Mouse (Mus musculus) natural killer cell, adult 2 months (primary cell): ENCODE data around the gene Sprtn.

Experiments
- DNase-seq, 2 experiments: peaks; one replicate each; pipeline ENCODE4 v3.0.0; 2022; ENCODE audit warnings: low spot score in 2 of 2

Gene Sprtn

DNA sequence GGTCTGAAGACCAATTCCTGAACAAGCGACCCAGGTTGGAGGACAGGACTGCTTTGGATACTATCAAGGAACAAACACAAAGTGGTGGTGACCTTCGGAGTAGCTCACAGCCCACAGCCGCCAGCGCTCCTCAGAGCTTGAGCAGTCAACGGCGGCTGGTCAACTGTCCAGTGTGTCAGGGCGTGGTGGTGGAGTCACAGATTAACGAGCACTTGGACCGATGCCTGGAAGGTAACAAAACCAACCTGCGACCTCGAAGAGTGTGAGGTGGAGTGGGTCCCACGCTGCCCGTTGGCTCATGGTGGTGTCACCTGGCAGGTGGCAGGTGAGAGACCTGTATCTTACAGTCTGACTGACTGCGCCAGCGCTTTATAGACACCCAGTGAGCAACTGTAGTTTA lies 5.5 kb downstream of the Sprtn start:
- no peak for DNase-seq

DNA sequence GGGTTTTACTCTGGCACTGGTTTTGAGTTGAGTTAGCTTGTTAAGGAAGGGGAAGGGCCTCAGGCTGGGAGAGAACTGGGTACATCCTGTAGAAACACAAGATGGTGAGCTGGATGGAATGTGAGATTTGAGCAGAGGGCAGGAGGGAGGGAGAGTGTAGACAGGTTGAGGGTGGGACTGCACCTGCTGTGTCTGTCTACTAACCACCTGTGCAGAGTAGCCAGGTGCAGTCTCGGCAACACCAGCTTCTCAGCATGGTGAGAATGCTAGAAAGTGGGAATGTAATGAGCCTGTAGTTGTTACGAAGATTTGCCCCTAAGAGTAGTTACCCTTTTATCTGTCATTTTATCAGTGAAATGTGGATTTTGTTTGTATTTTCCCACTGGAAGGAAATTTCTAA lies 7.8 kb downstream of the Sprtn start:
- DNase-seq: no peak

GRCm38 (mm10) chr8:124909936-124910335 lies 12.2 kb downstream of the Sprtn start:
- DNase-seq: no peak

DNA sequence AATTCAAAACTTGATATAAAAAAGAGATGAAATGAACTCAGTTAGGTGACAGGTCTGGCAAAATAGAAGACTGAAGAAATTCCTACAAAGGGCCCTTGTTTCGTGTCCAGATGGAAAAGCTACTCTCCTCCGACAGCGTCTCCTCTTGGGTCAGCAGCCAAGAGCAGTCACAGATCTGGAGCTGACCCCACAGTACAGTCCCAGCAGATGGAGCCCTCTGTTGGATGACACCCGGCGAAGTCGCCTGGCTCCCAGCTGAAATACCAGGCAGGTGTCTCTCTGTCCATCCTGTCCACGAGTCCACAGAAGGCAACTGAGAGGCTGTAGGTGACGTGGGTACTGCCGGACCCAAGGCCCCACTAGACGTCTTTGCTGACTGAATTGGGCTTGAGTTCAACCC lies 12.7 kb downstream of the Sprtn start:
- DNase-seq: no peak

- DNase-seq: no peak
Observed at GRCm38 (mm10) chr8:124911938-124912872, 14.5 kb downstream of the Sprtn start.

GRCm38 (mm10) chr8:124914061-124914460 lies 16.4 kb downstream of the Sprtn start:
- no peak for DNase-seq

- no peak for DNase-seq
Observed at GRCm38 (mm10) chr8:124917741-124918484, 20.2 kb downstream of the Sprtn start.

DNA sequence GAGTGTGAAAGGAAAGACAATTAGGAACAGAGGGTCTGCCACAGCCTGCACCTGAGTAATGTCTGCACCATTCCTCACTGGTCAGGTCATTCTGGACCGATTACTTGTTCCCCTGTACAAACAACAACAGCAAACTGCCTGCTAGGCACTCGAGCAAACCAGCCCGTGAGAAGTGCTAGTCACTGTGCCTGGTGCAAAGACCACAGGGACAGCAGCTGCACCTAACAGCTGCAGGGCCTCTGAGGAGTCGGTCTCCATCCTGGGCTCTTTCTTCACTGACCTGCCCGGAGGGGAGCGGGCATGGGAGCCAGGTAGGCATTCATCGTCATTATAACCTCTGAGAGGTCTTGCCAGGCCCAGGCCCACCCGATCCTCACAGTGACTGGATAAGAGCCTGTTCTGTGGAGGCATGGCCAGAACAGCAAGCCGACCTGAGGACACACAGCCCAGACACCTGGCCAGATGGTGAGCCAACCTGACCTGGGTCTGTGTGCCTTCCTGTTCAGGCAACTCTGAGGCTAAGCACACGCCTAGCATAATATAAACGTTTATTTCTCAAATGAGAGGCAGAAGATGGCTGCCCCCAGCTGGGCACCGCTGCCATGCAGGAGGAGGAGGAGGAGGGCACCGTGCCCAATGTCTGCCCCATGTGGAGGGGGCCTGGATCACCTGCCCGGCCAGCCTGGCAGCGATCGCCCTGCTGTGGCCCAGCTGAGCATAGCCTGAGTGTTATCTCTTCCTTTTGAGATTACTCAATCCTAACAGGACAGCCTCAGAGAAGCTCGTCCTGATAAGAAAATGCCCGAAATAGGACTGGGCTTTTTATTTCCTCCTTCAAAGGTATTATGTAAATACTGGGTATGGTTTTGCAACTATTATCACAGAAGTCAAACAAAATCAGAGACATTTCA lies 23.9 kb downstream of the Sprtn start:
- DNase-seq: no peak

DNA sequence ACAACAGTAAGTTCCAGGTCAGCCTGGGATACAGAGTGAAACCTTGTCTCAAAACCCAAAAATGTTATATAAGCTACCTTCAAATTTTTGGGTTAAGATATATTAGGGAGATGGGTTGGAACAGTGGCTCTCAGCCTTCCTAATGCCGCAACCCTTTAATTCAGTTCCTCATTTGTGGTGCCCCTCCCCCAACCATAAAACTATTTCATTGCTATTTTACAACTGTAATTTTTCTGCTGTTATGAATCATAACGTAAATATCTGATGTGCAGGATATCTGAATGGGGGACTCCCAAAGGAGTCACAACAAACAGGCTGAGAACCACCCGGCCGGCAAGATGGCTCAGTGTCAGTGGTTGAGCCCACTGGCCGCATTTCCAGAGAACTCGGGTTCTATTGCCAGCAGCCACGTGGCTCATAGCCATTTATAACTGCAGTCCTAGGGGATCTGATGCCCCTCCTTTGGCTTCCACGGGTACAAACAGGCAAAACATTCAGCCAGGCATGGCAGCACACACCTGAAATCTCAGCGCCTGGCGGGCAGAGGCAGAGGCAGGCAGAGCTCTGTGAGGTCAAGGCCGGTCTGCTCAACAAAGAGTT lies 24.9 kb downstream of the Sprtn start:
- peak in 1 of 2 experiments; percentile 13 for DNase-seq

DNA sequence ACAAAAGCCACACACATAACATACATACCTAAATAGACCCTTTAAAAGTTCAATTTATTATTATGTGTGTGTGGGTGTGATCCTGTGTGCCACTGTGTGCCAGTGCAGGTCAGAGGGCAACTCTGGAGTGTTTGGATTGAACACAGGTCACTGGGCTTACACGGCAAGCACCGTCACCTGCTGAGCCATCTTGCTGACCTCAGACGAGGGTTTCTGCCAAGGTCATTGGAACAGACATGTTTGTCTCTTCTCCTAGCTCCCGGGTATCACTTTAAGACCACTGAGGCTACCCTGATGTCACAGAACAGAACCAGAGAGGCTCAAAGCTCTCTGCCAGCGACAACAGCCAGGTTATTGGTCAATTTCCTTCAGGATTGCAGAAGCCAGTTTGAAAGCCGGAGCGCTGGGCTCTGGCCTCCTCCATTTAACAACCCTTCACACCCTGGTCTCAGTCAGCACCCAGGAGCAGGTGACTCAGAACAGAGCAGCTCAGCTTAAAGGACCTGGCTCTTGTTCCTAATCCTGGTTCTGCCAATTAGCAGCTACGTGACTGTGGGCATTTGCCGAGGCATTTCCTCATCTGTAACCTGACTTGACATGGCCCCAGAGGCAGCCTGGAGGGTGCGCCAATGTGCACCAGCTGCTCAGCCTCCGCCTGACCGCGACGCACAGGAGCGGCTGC lies 26.4 kb downstream of the Sprtn start:
- no peak for DNase-seq

- DNase-seq: peak in 1 of 2 experiments; percentile 15
Observed at GRCm38 (mm10) chr8:124925544-124926266, 28.0 kb downstream of the Sprtn start.

- no peak for DNase-seq
Observed at GRCm38 (mm10) chr8:124926351-124926771, 28.7 kb downstream of the Sprtn start.

- DNase-seq: no peak
Observed at GRCm38 (mm10) chr8:124929006-124929405, 31.3 kb downstream of the Sprtn start.

DNA sequence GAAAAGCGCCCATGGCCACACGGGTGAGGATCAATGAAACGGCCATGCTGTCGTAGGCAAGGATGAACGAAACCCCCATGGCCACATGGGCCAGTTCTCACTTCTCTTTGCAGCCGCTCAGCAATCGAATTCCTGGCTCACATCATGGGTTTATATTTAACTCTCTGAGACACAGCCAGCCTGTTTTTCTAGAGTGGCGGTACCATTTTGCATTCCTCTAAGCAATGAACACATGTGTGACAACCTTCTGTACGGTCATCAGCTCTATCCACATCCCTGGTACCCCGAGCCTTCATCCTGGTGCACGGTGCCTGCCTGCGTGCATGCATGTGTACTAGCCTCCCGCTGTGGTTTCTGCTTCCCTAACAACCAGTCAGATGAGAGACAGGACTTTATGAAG lies 32.4 kb downstream of the Sprtn start:
- no peak for DNase-seq

GRCm38 (mm10) chr8:124930649-124931048 lies 33.0 kb downstream of the Sprtn start:
- no peak for DNase-seq

DNA sequence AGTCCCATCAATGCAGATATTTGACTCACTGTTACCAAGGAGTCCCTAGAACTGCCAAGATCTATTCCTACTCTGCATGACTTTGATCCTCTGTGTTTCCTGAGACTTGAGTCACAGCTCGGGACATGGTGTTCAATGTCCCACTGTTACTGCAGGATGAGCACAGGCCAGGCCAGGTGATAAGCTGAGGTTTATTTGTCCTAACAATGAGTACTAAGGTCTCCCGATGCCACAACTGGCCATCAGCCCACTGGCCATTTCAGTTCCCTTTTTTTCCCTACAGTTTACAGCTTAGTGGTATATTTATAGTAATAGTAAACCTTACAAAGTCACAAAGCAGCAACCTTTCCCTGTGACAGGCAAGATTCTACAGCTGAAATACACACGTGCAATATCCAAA lies 34.7 kb downstream of the Sprtn start:
- DNase-seq: no peak

- DNase-seq: no peak
Observed at GRCm38 (mm10) chr8:124935116-124935515, 37.4 kb downstream of the Sprtn start.

GRCm38 (mm10) chr8:124936699-124937098 lies 39.0 kb downstream of the Sprtn start:
- DNase-seq: no peak

DNA sequence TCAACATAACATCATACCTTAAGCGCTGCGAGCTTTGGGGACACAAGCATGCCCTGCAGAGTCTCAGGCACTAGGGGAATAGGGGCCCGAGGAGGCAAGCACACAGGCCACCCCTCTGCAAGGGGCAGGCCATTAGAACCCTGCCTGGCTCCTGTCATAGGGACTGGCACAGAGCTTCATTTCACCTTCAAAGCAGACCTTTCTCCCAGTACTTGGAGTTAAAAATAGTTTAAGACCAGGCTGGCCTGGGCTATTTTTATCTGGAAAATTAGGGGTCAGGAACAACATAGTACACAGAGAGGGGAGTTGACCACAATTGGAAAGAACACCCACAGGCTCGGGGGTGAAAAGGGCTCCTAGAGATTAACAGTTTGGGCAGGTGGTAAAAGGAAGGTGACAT lies 39.6 kb downstream of the Sprtn start:
- no peak for DNase-seq

DNA sequence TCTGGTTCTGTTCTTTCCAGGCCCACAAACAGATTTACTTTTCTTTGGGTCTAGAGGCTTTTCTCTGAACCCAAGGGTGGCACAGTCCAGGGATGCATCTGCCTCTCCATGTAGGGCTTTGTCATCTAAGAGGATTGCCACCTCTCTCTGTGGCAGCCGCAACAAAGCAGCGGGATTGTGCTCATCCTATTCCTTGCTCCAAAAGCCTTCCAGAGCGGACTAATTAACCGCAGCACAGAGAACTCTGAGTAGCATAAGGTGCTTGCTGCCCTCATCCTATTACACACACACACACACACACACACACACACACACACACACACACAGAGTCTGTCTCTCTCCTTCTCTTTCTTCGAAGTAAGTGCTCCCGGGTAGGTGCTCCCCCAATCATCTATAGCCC lies 46.1 kb downstream of the Sprtn start:
- DNase-seq: no peak
